Mouse (Mus musculus): Measurements from ENCODE around the gene Rpl4. TPM values are rescaled to one million over a fixed set of nuclear protein-coding genes. Genes with fewer than 3 reads are reported as not detected.

Gene Rpl4
- polyA plus RNA-seq, 1 experiment from 2014 or later, result 1,145 TPM

DNA sequence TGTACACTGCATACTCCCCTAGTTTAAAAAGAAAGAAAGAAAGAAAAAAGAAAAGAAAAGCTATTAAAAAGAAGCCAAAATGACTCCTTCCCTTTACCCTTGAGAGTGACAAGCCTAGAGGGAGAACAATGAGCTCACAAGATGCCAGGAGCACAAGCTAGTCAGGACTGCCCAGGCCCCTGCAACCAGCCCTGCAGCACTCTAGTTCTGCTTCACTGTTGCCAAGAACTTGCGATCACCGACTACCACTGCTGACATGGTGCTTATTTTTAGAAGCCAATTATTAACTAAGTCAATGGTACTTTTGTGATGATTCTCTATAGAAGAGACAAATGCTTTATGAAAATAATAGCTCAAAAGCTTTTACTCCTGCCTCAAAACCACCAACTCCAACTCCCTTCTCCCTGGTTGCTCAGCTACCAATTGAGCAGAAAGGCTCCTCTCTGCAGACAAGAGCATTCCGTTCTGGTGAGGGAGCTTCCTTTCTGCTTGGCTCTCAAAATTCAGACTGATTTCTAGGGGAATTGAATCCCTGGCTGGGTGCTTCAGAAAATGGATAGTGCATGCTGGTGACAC lies 34.4 kb downstream of the Rpl4 start:
- peaks cover 5% of the 10 kb centered on the region; the same call in 1 of the 2 replicates for H3K36me3 ChIP-seq (ENCODE audit: control insufficient read depth, insufficient read depth, low read length)
- H3K27ac ChIP-seq (ENCODE audit: low read length), result no peak overlapping the region
- no peaks in the 10 kb centered on the region for H3K27me3 ChIP-seq (ENCODE audit: control insufficient read depth, insufficient read depth, low read length)
- ATAC-seq (ENCODE audit: insufficient read depth, low FRiP score), result no peak
- no peaks in the 10 kb centered on the region for H3K9me3 ChIP-seq (replicated peaks; ENCODE audit: control insufficient read depth, low read length)
- no peaks in the 10 kb centered on the region for H3K4me1 ChIP-seq (ENCODE audit: control insufficient read depth, insufficient read depth, low read length)
- no peak overlapping the region for H3K4me2 ChIP-seq (ENCODE audit: low read depth, low read length)
- no peak overlapping the region for H3K4me3 ChIP-seq (replicated peaks; ENCODE audit: low read length)
- WGBS, result 78% methylated on average over 3 of the region's 3 CpGs
- H3K9ac ChIP-seq (ENCODE audit: low read length), result no peak overlapping the region

GRCm38 (mm10) chr9:64214452-64214851 lies 41.3 kb downstream of the Rpl4 start:
- no peaks in the 10 kb centered on the region for H3K4me1 ChIP-seq (ENCODE audit: control insufficient read depth, insufficient read depth, low read length)
- H3K27me3 ChIP-seq (ENCODE audit: control insufficient read depth, insufficient read depth, low read length), result no peaks in the 10 kb centered on the region
- H3K9ac ChIP-seq (ENCODE audit: low read length), result no peak overlapping the region
- H3K4me3 ChIP-seq (replicated peaks; ENCODE audit: low read length), result no peak overlapping the region
- H3K36me3 ChIP-seq (ENCODE audit: control insufficient read depth, insufficient read depth, low read length), result no peaks in the 10 kb centered on the region; the same call in 1 of the 2 replicates
- H3K27ac ChIP-seq (ENCODE audit: low read length), result no peak overlapping the region; the same call in 1 of the 2 replicates
- no peak overlapping the region for H3K4me2 ChIP-seq (ENCODE audit: low read depth, low read length)
- 73% methylated on average over 17 of the region's 17 CpGs for WGBS
- ATAC-seq (ENCODE audit: insufficient read depth, low FRiP score), result peak; percentile 60; the same call in 1 of the 2 replicates
- H3K9me3 ChIP-seq (replicated peaks; ENCODE audit: control insufficient read depth, low read length), result no peaks in the 10 kb centered on the region

DNA sequence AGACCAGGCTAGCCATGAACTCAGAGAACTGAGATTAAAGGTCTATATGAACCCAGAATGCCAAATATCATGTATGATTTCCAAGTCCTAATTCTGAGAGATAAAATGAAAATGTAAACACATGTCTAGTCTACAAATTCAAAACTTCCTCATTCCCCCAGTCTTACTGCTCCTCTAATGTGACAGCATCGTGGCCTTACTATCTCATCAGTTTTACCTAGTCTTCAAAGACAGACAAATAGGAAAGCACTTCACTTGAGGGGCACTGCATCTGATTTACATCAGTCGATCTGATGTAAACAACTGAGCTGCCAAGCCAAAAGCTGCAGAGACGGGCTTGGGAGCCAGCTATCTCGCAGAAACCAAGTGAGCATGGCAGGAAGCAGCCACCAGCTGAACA lies 42.9 kb downstream of the Rpl4 start:
- WGBS, result 36% methylated on average over 4 of the region's 4 CpGs
- H3K27ac ChIP-seq (ENCODE audit: low read length), result no peak overlapping the region

DNA sequence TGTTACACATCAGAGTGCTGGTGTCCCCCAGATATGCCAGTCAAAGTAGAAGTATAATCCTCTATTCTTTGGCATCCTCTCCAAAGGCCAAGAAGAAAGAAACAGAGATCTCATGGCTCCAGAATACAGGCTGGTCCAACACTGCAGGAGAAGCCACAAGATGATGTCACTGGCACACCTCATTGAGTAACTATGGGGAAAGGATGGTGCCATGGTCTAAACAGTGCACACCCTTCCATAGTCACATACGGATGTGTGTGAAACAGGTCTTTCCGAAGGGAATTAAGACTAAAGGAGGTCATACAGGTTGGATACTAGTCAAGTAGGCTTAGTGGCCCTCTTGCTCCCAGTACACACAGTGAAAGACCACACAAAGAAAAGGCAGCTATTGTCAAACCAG lies 43.5 kb downstream of the Rpl4 start:
- no peaks in the 10 kb centered on the region for H3K9me3 ChIP-seq (replicated peaks; ENCODE audit: control insufficient read depth, low read length)
- no peaks in the 10 kb centered on the region for H3K27me3 ChIP-seq (ENCODE audit: control insufficient read depth, insufficient read depth, low read length)
- no peak overlapping the region for H3K4me3 ChIP-seq (replicated peaks; ENCODE audit: low read length)
- H3K27ac ChIP-seq (ENCODE audit: low read length), result no peak overlapping the region
- ATAC-seq (ENCODE audit: insufficient read depth, low FRiP score), result no peak
- 0 out of 2 replicates have a peak, but pooled peaks cover 3% of the 10 kb centered on the region for H3K4me1 ChIP-seq (ENCODE audit: control insufficient read depth, insufficient read depth, low read length)
- WGBS, result 98% methylated on average over 2 of the region's 2 CpGs
- H3K4me2 ChIP-seq (ENCODE audit: low read depth, low read length), result no peak overlapping the region
- no peaks in the 10 kb centered on the region; the same call in 1 of the 2 replicates for H3K36me3 ChIP-seq (ENCODE audit: control insufficient read depth, insufficient read depth, low read length)
- H3K9ac ChIP-seq (ENCODE audit: low read length), result no peak overlapping the region

More for the DNA sequence above, 42.9 kb downstream of the Rpl4 start:
- Histone ChIP-seq H3K4me1 (ENCODE audit: control insufficient read depth, insufficient read depth, low read length) (0 out of 2 replicates have a peak, but pooled peaks cover 3% of the 10 kb centered on the region), H3K4me2 (ENCODE audit: low read depth, low read length) (no peak overlapping the region), H3K9ac (ENCODE audit: low read length) (no peak overlapping the region), H3K4me3 (replicated peaks; ENCODE audit: low read length) (no peak overlapping the region), H3K9me3 (replicated peaks; ENCODE audit: control insufficient read depth, low read length) (no peaks in the 10 kb centered on the region), H3K36me3 (ENCODE audit: control insufficient read depth, insufficient read depth, low read length) (no peaks in the 10 kb centered on the region; the same call in 1 of the 2 replicates), H3K27me3 (ENCODE audit: control insufficient read depth, insufficient read depth, low read length) (no peaks in the 10 kb centered on the region)
- no peak for ATAC-seq (ENCODE audit: insufficient read depth, low FRiP score)

GRCm38 (mm10) chr9:64217887-64218286 lies 44.7 kb downstream of the Rpl4 start:
- 0 out of 2 replicates have a peak, but pooled peaks cover 3% of the 10 kb centered on the region for H3K4me1 ChIP-seq (ENCODE audit: control insufficient read depth, insufficient read depth, low read length)
- no peaks in the 10 kb centered on the region for H3K27me3 ChIP-seq (ENCODE audit: control insufficient read depth, insufficient read depth, low read length)
- no peak overlapping the region for H3K4me3 ChIP-seq (replicated peaks; ENCODE audit: low read length)
- H3K9ac ChIP-seq (ENCODE audit: low read length), result no peak overlapping the region
- no peak overlapping the region for H3K27ac ChIP-seq (ENCODE audit: low read length)
- no peaks in the 10 kb centered on the region for H3K9me3 ChIP-seq (replicated peaks; ENCODE audit: control insufficient read depth, low read length)
- no peak overlapping the region for H3K4me2 ChIP-seq (ENCODE audit: low read depth, low read length)
- no peak for ATAC-seq (ENCODE audit: insufficient read depth, low FRiP score)
- no peaks in the 10 kb centered on the region; the same call in 1 of the 2 replicates for H3K36me3 ChIP-seq (ENCODE audit: control insufficient read depth, insufficient read depth, low read length)

DNA sequence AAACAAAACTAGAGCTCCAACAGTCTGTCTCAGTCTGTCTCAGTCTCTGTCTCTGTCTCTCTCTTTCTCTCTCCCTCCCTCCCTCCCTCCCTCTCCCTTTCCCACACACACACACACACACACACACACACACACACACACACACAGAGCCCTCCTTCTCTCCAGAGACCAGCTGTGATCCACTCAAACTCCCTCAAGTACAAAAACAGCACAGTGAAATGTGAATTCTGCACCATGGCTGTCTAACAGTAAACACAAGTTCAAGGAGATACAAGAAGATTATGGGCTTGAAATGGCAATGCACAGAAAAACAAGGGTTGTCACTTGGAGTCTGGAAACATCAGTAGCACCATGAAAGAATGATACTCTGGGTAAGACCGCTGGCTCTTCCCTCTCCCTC lies 46.1 kb downstream of the Rpl4 start:
- ATAC-seq (ENCODE audit: insufficient read depth, low FRiP score), result no peak
- no peaks in the 10 kb centered on the region for H3K36me3 ChIP-seq (ENCODE audit: control insufficient read depth, insufficient read depth, low read length)

DNA sequence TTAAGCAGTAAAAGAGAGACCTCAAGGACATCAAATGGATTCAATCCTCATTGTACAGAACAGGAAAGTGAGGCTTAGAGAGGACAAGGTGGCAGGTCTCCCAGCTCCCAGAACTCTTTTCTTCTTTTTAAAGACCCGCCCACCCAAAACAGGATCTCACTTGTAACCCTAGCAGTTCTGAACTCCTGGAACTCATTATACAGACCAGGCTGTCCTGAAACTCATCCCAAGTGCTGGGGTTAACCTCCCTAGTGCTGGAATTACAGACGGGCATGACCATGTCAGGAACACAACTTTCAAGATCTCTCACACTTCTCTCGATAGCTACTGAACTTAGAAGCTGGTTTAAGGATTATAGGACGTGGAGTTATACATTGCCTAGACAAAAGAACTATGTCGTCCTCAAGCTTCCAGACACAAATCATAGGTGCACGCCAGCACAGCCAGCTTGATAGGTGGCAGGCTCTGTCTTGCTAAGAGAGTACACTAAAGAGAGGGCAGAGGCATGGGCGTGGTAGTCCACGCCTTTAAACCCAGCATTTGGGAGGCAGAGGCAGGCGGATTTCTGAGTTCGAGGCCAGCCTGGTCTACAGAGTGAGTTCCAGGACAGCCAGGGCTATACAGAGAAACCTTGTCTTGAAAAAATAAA lies 46.7 kb downstream of the Rpl4 start:
- no peaks in the 10 kb centered on the region for H3K9me3 ChIP-seq (replicated peaks; ENCODE audit: control insufficient read depth, low read length)
- ATAC-seq (ENCODE audit: insufficient read depth, low FRiP score), result no peak
- WGBS, result 81% methylated on average over 10 of the region's 10 CpGs
- no peaks in the 10 kb centered on the region for H3K36me3 ChIP-seq (ENCODE audit: control insufficient read depth, insufficient read depth, low read length)
- no peak overlapping the region for H3K4me3 ChIP-seq (replicated peaks; ENCODE audit: low read length)
- H3K27ac ChIP-seq (ENCODE audit: low read length), result peak overlapping the region; percentile 0; the same call in 1 of the 2 replicates
- H3K4me2 ChIP-seq (ENCODE audit: low read depth, low read length), result no peak overlapping the region
- H3K4me1 ChIP-seq (ENCODE audit: control insufficient read depth, insufficient read depth, low read length), result 0 out of 2 replicates have a peak, but pooled peaks cover 3% of the 10 kb centered on the region
- H3K27me3 ChIP-seq (ENCODE audit: control insufficient read depth, insufficient read depth, low read length), result no peaks in the 10 kb centered on the region
- H3K9ac ChIP-seq (ENCODE audit: low read length), result no peak overlapping the region

More for the DNA sequence above, 46.1 kb downstream of the Rpl4 start:
- H3K27me3 ChIP-seq (ENCODE audit: control insufficient read depth, insufficient read depth, low read length), result no peaks in the 10 kb centered on the region
- 0 out of 2 replicates have a peak, but pooled peaks cover 3% of the 10 kb centered on the region for H3K4me1 ChIP-seq (ENCODE audit: control insufficient read depth, insufficient read depth, low read length)
- no peak overlapping the region for H3K9ac ChIP-seq (ENCODE audit: low read length)
- no peak overlapping the region for H3K4me2 ChIP-seq (ENCODE audit: low read depth, low read length)
- H3K4me3 ChIP-seq (replicated peaks; ENCODE audit: low read length), result no peak overlapping the region
- no peaks in the 10 kb centered on the region for H3K9me3 ChIP-seq (replicated peaks; ENCODE audit: control insufficient read depth, low read length)
- no peak overlapping the region for H3K27ac ChIP-seq (ENCODE audit: low read length)
- 79% methylated on average over 1 of the region's 1 CpGs for WGBS

- Histone ChIP-seq H3K9ac (ENCODE audit: low read length) (no peak overlapping the region), H3K9me3 (replicated peaks; ENCODE audit: control insufficient read depth, low read length) (no peaks in the 10 kb centered on the region), H3K4me3 (replicated peaks; ENCODE audit: low read length) (no peak overlapping the region), H3K4me1 (ENCODE audit: control insufficient read depth, insufficient read depth, low read length) (0 out of 2 replicates have a peak, but pooled peaks cover 3% of the 10 kb centered on the region), H3K27ac (ENCODE audit: low read length) (no peak overlapping the region), H3K36me3 (ENCODE audit: control insufficient read depth, insufficient read depth, low read length) (no peaks in the 10 kb centered on the region), H3K27me3 (ENCODE audit: control insufficient read depth, insufficient read depth, low read length) (no peaks in the 10 kb centered on the region), H3K4me2 (ENCODE audit: low read depth, low read length) (no peak overlapping the region)
- ATAC-seq (ENCODE audit: insufficient read depth, low FRiP score), result no peak
- WGBS, result 56% methylated on average over 1 of the region's 1 CpGs
Measured at GRCm38 (mm10) chr9:64220603-64221002, 47.4 kb downstream of the Rpl4 start.

DNA sequence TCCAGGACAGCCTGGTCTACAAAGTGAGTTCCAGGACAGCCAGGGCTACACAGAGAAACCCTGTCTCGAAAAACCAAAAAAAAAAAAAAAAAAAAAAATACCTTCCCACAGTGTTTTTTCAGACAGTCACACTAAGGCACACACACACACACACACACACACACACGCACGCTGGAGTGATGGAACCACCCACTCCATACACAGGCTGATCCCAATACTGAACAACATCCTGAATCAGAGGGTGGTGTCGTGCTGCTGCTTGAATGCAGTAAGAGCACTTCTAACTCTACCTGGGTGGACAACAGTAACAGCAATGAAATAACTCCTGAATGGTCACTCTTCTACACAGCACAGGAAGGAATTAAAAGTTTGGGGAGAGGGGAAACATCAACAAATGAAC lies 48.3 kb downstream of the Rpl4 start:
- 80% methylated on average over 4 of the region's 4 CpGs for WGBS
- Histone ChIP-seq H3K27ac (ENCODE audit: low read length) (no peak overlapping the region), H3K4me2 (ENCODE audit: low read depth, low read length) (no peak overlapping the region), H3K9ac (ENCODE audit: low read length) (no peak overlapping the region), H3K4me3 (replicated peaks; ENCODE audit: low read length) (no peak overlapping the region), H3K36me3 (ENCODE audit: control insufficient read depth, insufficient read depth, low read length) (no peaks in the 10 kb centered on the region), H3K4me1 (ENCODE audit: control insufficient read depth, insufficient read depth, low read length) (peaks cover 4% of the 10 kb centered on the region; the same call in 1 of the 2 replicates), H3K27me3 (ENCODE audit: control insufficient read depth, insufficient read depth, low read length) (no peaks in the 10 kb centered on the region), H3K9me3 (replicated peaks; ENCODE audit: control insufficient read depth, low read length) (no peaks in the 10 kb centered on the region)
- no peak for ATAC-seq (ENCODE audit: insufficient read depth, low FRiP score)

All from stomach, embryonic 16.5 days (tissue).